Mouse (Mus musculus): ENCODE results near the gene Snrnp40. TPM values are rescaled to one million over a fixed set of nuclear protein-coding genes. Genes with fewer than 3 reads are reported as not detected.

Gene Snrnp40
- polyA plus RNA-seq, 1 experiment: 90.6 TPM

DNA sequence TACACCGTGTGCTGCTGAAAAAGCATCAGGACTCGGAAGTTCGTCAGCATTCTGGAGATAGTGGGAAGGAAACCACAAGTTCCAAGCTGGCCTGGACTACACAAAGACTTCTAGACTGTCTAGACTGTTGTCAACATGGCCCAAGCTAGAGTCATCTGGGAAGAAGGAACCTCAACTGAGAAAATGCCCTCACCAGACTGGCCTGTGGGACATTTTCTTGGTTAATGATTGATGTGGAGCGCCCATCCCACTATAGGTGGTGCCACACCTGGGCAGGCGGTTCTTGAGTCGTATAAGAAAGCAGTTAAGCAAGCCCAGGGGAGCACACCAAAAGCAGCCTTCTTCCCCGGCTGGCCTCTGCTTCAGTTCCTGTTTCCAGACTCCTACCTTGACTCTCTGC lies 7.3 kb upstream of the Snrnp40 start:
- H3ac ChIP-seq (ENCODE audit: control insufficient read depth, insufficient read length, low read depth): no peak overlapping the region
- peaks cover 27% of the 10 kb centered on the region for H3K79me2 ChIP-seq (ENCODE audit: control insufficient read depth, insufficient read depth)
- H3K4me3 ChIP-seq (ENCODE audit: insufficient read depth, poor library complexity, severe bottlenecking): no peak overlapping the region
- peaks cover 14% of the 10 kb centered on the region for H3K79me3 ChIP-seq (ENCODE audit: low read depth)
- H3K36me3 ChIP-seq (ENCODE audit: control insufficient read depth, insufficient read depth): peaks cover 54% of the 10 kb centered on the region
- no peaks in the 10 kb centered on the region for H3K27me3 ChIP-seq (ENCODE audit: control insufficient read depth, insufficient read depth, insufficient read length)
- TF ChIP-seq CEBPB (IDR thresholded peaks at IDR 0.05; ENCODE audit: low read depth) (no peak), CTCF (IDR thresholded peaks at IDR 0.05; ENCODE audit: control insufficient read depth, insufficient read depth, insufficient read length) (no peak), MAX (IDR thresholded peaks at IDR 0.05) (no peak)

- TF ChIP-seq MYOD1 (IDR thresholded peaks at IDR 0.05; ENCODE audit: control insufficient read depth, insufficient read length, low read depth): no peak
- no peak for TF ChIP-seq MAX (IDR thresholded peaks at IDR 0.05)
- TF ChIP-seq MYOG (IDR thresholded peaks at IDR 0.05; ENCODE audit: control insufficient read depth, extremely low read depth, insufficient read length): no peak
- no peak for TF ChIP-seq FOSL1 (IDR thresholded peaks at IDR 0.05; ENCODE audit: insufficient read depth, low read length, poor library complexity, severe bottlenecking)
- no peak for TF ChIP-seq USF1 (IDR thresholded peaks at IDR 0.05; ENCODE audit: low read depth)
- no peak overlapping the region for H3ac ChIP-seq (ENCODE audit: control insufficient read depth, insufficient read length, low read depth)
- peaks cover 22% of the 10 kb centered on the region for H3K36me3 ChIP-seq (ENCODE audit: control insufficient read depth, insufficient read depth)
- peaks cover 79% of the 10 kb centered on the region for H3K79me2 ChIP-seq (ENCODE audit: control insufficient read depth, insufficient read depth)
- H3K79me3 ChIP-seq (ENCODE audit: low read depth): peaks cover 56% of the 10 kb centered on the region
- no peaks in the 10 kb centered on the region for H3K27me3 ChIP-seq (ENCODE audit: control insufficient read depth, insufficient read depth, insufficient read length)
- H3K4me3 ChIP-seq (ENCODE audit: insufficient read depth, poor library complexity, severe bottlenecking): no peak overlapping the region
Measured at GRCm38 (mm10) chr4:130357946-130358345, 2.0 kb upstream of the Snrnp40 start.

- Histone ChIP-seq H3K4me3 (ENCODE audit: insufficient read depth, poor library complexity, severe bottlenecking) (peak overlapping the region; percentile 97), H3K79me3 (ENCODE audit: low read depth) (peaks cover 63% of the 10 kb centered on the region), H3K79me2 (ENCODE audit: control insufficient read depth, insufficient read depth) (peaks cover 87% of the 10 kb centered on the region), H3K27me3 (ENCODE audit: control insufficient read depth, insufficient read depth, insufficient read length) (no peaks in the 10 kb centered on the region), H3ac (ENCODE audit: control insufficient read depth, insufficient read length, low read depth) (peak overlapping the region; percentile 81), H3K36me3 (ENCODE audit: control insufficient read depth, insufficient read depth) (peaks cover 33% of the 10 kb centered on the region)
- TF ChIP-seq MAX (IDR thresholded peaks at IDR 0.05) (no peak), FOSL1 (IDR thresholded peaks at IDR 0.05; ENCODE audit: insufficient read depth, low read length, poor library complexity, severe bottlenecking) (no peak), MYOG (IDR thresholded peaks at IDR 0.05; ENCODE audit: control insufficient read depth, extremely low read depth, insufficient read length) (no peak), CEBPB (IDR thresholded peaks at IDR 0.05; ENCODE audit: low read depth) (no peak), CTCF (IDR thresholded peaks at IDR 0.05; ENCODE audit: control insufficient read depth, insufficient read depth, insufficient read length) (no peak), MYOD1 (IDR thresholded peaks at IDR 0.05; ENCODE audit: control insufficient read depth, insufficient read length, low read depth) (no peak), USF1 (IDR thresholded peaks at IDR 0.05; ENCODE audit: low read depth) (no peak)
Measured at GRCm38 (mm10) chr4:130360238-130360590, 282 bp downstream of the Snrnp40 start.

- H3K4me3 ChIP-seq (ENCODE audit: insufficient read depth, poor library complexity, severe bottlenecking): no peak overlapping the region
- H3K79me2 ChIP-seq (ENCODE audit: control insufficient read depth, insufficient read depth): no peaks in the 10 kb centered on the region
- H3K79me3 ChIP-seq (ENCODE audit: low read depth): no peaks in the 10 kb centered on the region
- TF ChIP-seq CTCF (IDR thresholded peaks at IDR 0.05; ENCODE audit: control insufficient read depth, insufficient read depth, insufficient read length): no peak
- no peak for TF ChIP-seq MYOG (IDR thresholded peaks at IDR 0.05; ENCODE audit: control insufficient read depth, extremely low read depth, insufficient read length)
- no peak for TF ChIP-seq MAX (IDR thresholded peaks at IDR 0.05)
- TF ChIP-seq USF1 (IDR thresholded peaks at IDR 0.05; ENCODE audit: low read depth): no peak
- no peak for TF ChIP-seq FOSL1 (IDR thresholded peaks at IDR 0.05; ENCODE audit: insufficient read depth, low read length, poor library complexity, severe bottlenecking)
- no peak for TF ChIP-seq MYOD1 (IDR thresholded peaks at IDR 0.05; ENCODE audit: control insufficient read depth, insufficient read length, low read depth)
- TF ChIP-seq CEBPB (IDR thresholded peaks at IDR 0.05; ENCODE audit: low read depth): no peak
- peaks cover 77% of the 10 kb centered on the region for H3K36me3 ChIP-seq (ENCODE audit: control insufficient read depth, insufficient read depth)
- H3K27me3 ChIP-seq (ENCODE audit: control insufficient read depth, insufficient read depth, insufficient read length): no peaks in the 10 kb centered on the region
- no peak overlapping the region for H3ac ChIP-seq (ENCODE audit: control insufficient read depth, insufficient read length, low read depth)
Measured at GRCm38 (mm10) chr4:130376675-130377074, 16.7 kb downstream of the Snrnp40 start.

DNA sequence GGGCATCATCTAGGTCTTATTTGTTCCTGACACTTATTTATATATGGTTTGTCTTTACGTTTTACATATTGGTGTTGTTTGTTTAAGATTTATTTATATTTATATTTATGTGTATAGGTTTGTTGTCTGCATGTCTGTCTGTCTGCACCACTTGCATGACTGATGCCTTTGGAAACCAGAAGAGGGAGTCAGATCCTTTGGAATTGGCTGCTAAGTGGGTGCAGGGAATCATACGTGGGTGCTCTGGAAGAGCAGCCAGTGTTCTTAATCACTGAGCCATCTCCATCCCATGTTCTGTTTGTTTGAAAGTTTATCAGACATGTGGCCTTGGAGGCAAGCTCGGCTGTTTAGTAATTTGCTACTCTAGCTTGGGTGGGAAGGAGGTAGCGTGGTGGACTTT lies 17.6 kb downstream of the Snrnp40 start:
- Histone ChIP-seq H3K36me3 (ENCODE audit: control insufficient read depth, insufficient read depth) (peaks cover 77% of the 10 kb centered on the region), H3K79me3 (ENCODE audit: low read depth) (no peaks in the 10 kb centered on the region), H3K79me2 (ENCODE audit: control insufficient read depth, insufficient read depth) (no peaks in the 10 kb centered on the region), H3ac (ENCODE audit: control insufficient read depth, insufficient read length, low read depth) (no peak overlapping the region), H3K4me3 (ENCODE audit: insufficient read depth, poor library complexity, severe bottlenecking) (no peak overlapping the region), H3K27me3 (ENCODE audit: control insufficient read depth, insufficient read depth, insufficient read length) (no peaks in the 10 kb centered on the region)
- no peak for TF ChIP-seq MYOD1 (IDR thresholded peaks at IDR 0.05; ENCODE audit: control insufficient read depth, insufficient read length, low read depth)
- no peak for TF ChIP-seq MYOG (IDR thresholded peaks at IDR 0.05; ENCODE audit: control insufficient read depth, extremely low read depth, insufficient read length)
- TF ChIP-seq MAX (IDR thresholded peaks at IDR 0.05): no peak
- no peak for TF ChIP-seq CEBPB (IDR thresholded peaks at IDR 0.05; ENCODE audit: low read depth)
- no peak for TF ChIP-seq USF1 (IDR thresholded peaks at IDR 0.05; ENCODE audit: low read depth)
- TF ChIP-seq FOSL1 (IDR thresholded peaks at IDR 0.05; ENCODE audit: insufficient read depth, low read length, poor library complexity, severe bottlenecking): no peak
- no peak for TF ChIP-seq CTCF (IDR thresholded peaks at IDR 0.05; ENCODE audit: control insufficient read depth, insufficient read depth, insufficient read length)

- H3ac ChIP-seq (ENCODE audit: control insufficient read depth, insufficient read length, low read depth): no peak overlapping the region
- H3K36me3 ChIP-seq (ENCODE audit: control insufficient read depth, insufficient read depth): peaks cover 75% of the 10 kb centered on the region
- H3K27me3 ChIP-seq (ENCODE audit: control insufficient read depth, insufficient read depth, insufficient read length): no peaks in the 10 kb centered on the region
- no peak for TF ChIP-seq CEBPB (IDR thresholded peaks at IDR 0.05; ENCODE audit: low read depth)
- no peak for TF ChIP-seq CTCF (IDR thresholded peaks at IDR 0.05; ENCODE audit: control insufficient read depth, insufficient read depth, insufficient read length)
- no peak for TF ChIP-seq FOSL1 (IDR thresholded peaks at IDR 0.05; ENCODE audit: insufficient read depth, low read length, poor library complexity, severe bottlenecking)
- no peak for TF ChIP-seq MAX (IDR thresholded peaks at IDR 0.05)
- TF ChIP-seq MYOD1 (IDR thresholded peaks at IDR 0.05; ENCODE audit: control insufficient read depth, insufficient read length, low read depth): no peak
- no peak for TF ChIP-seq USF1 (IDR thresholded peaks at IDR 0.05; ENCODE audit: low read depth)
- no peak for TF ChIP-seq MYOG (IDR thresholded peaks at IDR 0.05; ENCODE audit: control insufficient read depth, extremely low read depth, insufficient read length)
- no peaks in the 10 kb centered on the region for H3K79me3 ChIP-seq (ENCODE audit: low read depth)
- H3K79me2 ChIP-seq (ENCODE audit: control insufficient read depth, insufficient read depth): no peaks in the 10 kb centered on the region
- H3K4me3 ChIP-seq (ENCODE audit: insufficient read depth, poor library complexity, severe bottlenecking): no peak overlapping the region
Measured at GRCm38 (mm10) chr4:130379181-130379580, 19.2 kb downstream of the Snrnp40 start.
